Mouse (Mus musculus): ENCODE results near the gene Tbx6. TPM values are rescaled to one million over a fixed set of nuclear protein-coding genes. Genes with fewer than 3 reads are reported as not detected.
A peak's percentile ranks its signal among the peaks of the same experiment; 100 is the strongest.

Gene Tbx6
- polyA plus RNA-seq (2015; fragmentation: Nextera tagmentation; extraction: Ambion mirVana): 0.51 and 0.64 TPM in 2 replicates

DNA sequence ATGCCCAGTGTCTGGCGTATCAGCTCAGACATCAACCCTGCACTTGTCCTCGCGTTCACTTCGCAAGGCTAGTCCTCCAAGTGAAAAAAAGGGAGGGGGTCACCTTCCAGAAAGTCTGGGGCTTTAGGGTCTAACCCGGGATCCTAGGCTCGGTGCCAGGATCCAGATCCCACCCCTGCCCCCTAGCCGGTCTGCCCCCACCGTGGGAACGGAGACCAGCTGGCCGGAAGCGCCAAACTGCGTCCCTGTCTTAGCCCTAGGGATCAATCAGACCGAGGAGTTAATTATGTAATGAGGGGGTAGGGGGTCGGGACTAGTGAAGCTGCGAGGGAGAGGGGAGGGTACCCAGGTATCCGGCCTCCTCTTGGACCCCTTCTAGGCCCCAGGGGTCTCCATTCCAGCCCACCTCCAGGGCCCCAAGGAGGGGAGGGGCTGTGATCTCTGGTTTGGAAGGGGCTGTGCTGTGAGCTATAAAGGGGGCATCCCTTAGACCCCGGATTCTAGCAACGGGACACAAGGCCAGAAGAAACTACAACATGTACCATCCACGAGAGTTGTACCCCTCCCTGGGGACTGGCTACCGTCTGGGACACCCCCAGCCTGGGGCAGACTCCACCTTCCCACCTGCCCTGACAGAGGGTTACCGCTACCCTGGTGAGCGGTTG lies at the start of gene Tbx6:
Tbx6 (plus strand) TSS at position 513 of the 665 bp plus-strand sequence.
- 6% methylated on average over 22 of the region's 22 CpGs for WGBS
- ATAC-seq: peak; percentile 7; the same call in 1 of the 2 replicates
- peaks cover 27% of the 10 kb centered on the region for H3K4me1 ChIP-seq (ENCODE audit: control insufficient read depth, insufficient read depth, low read length)

DNA sequence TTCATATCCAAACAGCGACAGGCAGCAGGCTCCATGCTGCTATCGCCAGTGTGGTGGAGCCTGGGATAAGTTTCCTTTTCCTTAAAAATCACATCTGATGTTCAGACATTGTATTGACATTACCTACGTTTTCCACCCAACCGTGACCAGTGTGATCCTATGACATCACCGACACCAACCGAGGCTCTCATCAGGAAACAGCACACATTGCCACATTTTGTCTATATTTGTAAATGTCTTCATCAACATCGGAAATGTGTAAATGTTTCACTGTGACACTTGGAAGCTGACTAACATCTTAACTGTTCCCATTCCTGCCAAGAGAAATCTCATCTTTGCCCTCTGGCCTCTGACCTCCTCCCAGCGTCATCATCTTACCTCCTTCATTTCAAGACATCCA lies 45.2 kb upstream of the Tbx6 start:
- Histone ChIP-seq H3K27me3 (ENCODE audit: control insufficient read depth, insufficient read depth, low read depth, low read length) (no peaks in the 10 kb centered on the region), H3K4me2 (ENCODE audit: low read length) (no peak overlapping the region), H3K36me3 (ENCODE audit: control insufficient read depth, insufficient read depth, low read length) (no peaks in the 10 kb centered on the region), H3K4me3 (ENCODE audit: low read depth, low read length) (no peak overlapping the region), H3K4me1 (ENCODE audit: control insufficient read depth, insufficient read depth, low read length) (no peaks in the 10 kb centered on the region), H3K9ac (ENCODE audit: low read depth, low read length) (no peak overlapping the region), H3K27ac (ENCODE audit: low read length) (no peak overlapping the region), H3K9me3 (replicated peaks; ENCODE audit: control insufficient read depth, low read length, poor library complexity, severe bottlenecking) (no peaks in the 10 kb centered on the region)
- 82% methylated on average over 8 of the region's 8 CpGs for WGBS
- ATAC-seq: no peak

More for the DNA sequence above, at the start of gene Tbx6:
- Histone ChIP-seq H3K9ac (ENCODE audit: low read depth, low read length) (peak within 1 kb of the TSS; percentile 69), H3K27ac (ENCODE audit: low read length) (peak within 1 kb of the TSS; percentile 73), H3K9me3 (replicated peaks; ENCODE audit: control insufficient read depth, low read length, poor library complexity, severe bottlenecking) (no peaks in the 10 kb centered on the region), H3K4me2 (ENCODE audit: low read length) (peak within 1 kb of the TSS; percentile 73), H3K27me3 (ENCODE audit: control insufficient read depth, insufficient read depth, low read depth, low read length) (no peaks in the 10 kb centered on the region), H3K4me3 (ENCODE audit: low read depth, low read length) (peak within 1 kb of the TSS; percentile 40), H3K36me3 (ENCODE audit: control insufficient read depth, insufficient read depth, low read length) (peaks cover 14% of the 10 kb centered on the region; the same call in 1 of the 2 replicates)

DNA sequence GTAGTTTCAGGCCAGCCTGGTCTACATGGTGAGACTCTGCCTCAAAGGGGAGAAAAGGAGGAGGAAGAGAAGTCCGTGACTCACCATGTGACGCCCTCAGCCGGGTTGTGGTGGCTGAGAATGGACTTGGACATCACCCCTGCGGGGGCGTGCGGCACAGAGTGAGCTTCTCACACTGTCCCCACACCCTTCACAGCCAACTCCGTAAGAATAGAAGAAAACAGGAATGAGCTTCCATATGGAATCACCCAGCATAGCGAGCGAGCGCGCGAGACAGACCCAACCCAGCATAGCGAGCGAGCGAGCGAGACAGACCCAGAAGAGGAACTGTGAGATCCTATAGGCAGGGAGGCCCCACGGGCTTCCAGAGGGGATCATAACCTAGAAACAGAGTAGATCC lies 41.7 kb upstream of the Tbx6 start:
- WGBS: 83% methylated on average over 17 of the region's 17 CpGs

DNA sequence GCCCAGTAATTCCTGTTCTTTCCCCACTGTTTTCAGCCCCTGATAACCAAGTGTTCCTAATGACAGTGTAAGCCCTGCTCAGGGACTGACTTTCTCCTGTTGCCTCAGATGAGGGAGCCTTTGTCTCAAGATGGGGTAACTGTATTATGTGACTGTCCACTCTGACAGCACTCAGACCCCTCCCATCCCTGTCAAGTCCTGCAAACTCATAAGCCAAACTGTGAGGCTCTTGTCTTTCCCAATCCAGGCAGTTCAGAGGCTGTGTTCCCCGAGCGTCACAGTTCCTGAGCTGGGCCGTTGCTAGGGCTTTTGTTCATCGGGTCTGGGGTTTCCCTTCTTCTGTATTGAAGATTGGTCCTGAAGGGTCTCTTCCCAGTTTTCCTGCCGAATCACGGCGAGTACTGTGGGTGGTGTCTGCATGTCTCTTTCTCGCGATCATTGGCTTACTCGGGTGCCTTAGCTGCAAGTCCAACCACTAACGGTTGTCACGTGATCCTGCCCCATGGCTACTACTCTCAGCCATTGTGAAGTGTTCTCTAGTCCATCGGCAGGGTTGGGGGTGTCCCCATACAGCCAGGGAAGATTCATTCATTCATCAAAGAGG lies 41.0 kb upstream of the Tbx6 start:
- Histone ChIP-seq H3K27ac (ENCODE audit: low read length) (no peak overlapping the region), H3K4me1 (ENCODE audit: control insufficient read depth, insufficient read depth, low read length) (no peaks in the 10 kb centered on the region), H3K27me3 (ENCODE audit: control insufficient read depth, insufficient read depth, low read depth, low read length) (no peaks in the 10 kb centered on the region), H3K4me2 (ENCODE audit: low read length) (no peak overlapping the region), H3K4me3 (ENCODE audit: low read depth, low read length) (no peak overlapping the region), H3K9me3 (replicated peaks; ENCODE audit: control insufficient read depth, low read length, poor library complexity, severe bottlenecking) (no peaks in the 10 kb centered on the region), H3K36me3 (ENCODE audit: control insufficient read depth, insufficient read depth, low read length) (no peaks in the 10 kb centered on the region), H3K9ac (ENCODE audit: low read depth, low read length) (no peak overlapping the region)
- WGBS: 66% methylated on average over 13 of the region's 13 CpGs
- ATAC-seq: no peak

More for the DNA sequence above, 41.7 kb upstream of the Tbx6 start:
- H3K27ac ChIP-seq (ENCODE audit: low read length): no peak overlapping the region
- ATAC-seq: no peak
- no peak overlapping the region for H3K9ac ChIP-seq (ENCODE audit: low read depth, low read length)
- H3K4me3 ChIP-seq (ENCODE audit: low read depth, low read length): no peak overlapping the region
- H3K4me2 ChIP-seq (ENCODE audit: low read length): no peak overlapping the region
- no peaks in the 10 kb centered on the region for H3K36me3 ChIP-seq (ENCODE audit: control insufficient read depth, insufficient read depth, low read length)
- H3K4me1 ChIP-seq (ENCODE audit: control insufficient read depth, insufficient read depth, low read length): no peaks in the 10 kb centered on the region
- H3K27me3 ChIP-seq (ENCODE audit: control insufficient read depth, insufficient read depth, low read depth, low read length): no peaks in the 10 kb centered on the region
- H3K9me3 ChIP-seq (replicated peaks; ENCODE audit: control insufficient read depth, low read length, poor library complexity, severe bottlenecking): no peaks in the 10 kb centered on the region

DNA sequence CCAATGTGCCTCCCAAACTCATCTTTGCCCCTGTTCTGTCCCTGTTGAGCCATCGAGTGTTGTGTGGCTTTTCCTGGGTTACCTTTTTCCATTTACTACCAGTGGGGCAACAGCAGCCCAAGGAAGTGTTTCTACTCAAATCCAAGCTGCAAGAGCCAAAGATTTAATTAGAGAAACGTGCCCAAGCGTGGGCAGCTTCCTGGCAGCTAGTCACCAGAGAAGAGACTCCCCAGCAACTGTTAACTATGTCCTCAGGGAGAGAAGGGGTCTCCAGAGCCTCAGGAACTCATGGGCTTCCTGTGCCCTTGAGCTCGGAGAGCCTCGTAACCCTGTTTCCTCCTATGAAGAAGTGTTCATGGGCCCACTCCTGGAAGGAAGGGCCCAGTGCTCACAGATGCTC lies 40.3 kb upstream of the Tbx6 start:
- Histone ChIP-seq H3K9ac (ENCODE audit: low read depth, low read length) (no peak overlapping the region), H3K27ac (ENCODE audit: low read length) (no peak overlapping the region), H3K4me2 (ENCODE audit: low read length) (no peak overlapping the region), H3K4me3 (ENCODE audit: low read depth, low read length) (no peak overlapping the region), H3K36me3 (ENCODE audit: control insufficient read depth, insufficient read depth, low read length) (no peaks in the 10 kb centered on the region), H3K4me1 (ENCODE audit: control insufficient read depth, insufficient read depth, low read length) (no peaks in the 10 kb centered on the region), H3K27me3 (ENCODE audit: control insufficient read depth, insufficient read depth, low read depth, low read length) (no peaks in the 10 kb centered on the region), H3K9me3 (replicated peaks; ENCODE audit: control insufficient read depth, low read length, poor library complexity, severe bottlenecking) (no peaks in the 10 kb centered on the region)
- 86% methylated on average over 5 of the region's 5 CpGs for WGBS
- no peak for ATAC-seq

DNA sequence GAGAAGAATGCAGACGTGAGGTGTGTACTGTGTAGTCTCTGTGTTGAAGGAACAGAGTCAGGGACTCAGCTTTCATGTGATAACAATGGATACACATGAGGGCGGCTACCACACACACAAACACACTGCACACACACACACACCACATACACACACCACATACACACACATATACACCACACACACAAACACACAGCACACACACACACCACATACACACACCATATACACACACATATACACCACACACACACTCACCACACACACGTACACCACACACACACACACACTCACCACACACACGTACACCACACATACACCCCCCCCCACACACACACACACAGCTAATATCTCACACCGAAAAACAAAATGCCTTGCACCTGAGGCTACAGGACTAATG lies 39.8 kb upstream of the Tbx6 start:
- H3K9me3 ChIP-seq (replicated peaks; ENCODE audit: control insufficient read depth, low read length, poor library complexity, severe bottlenecking): no peaks in the 10 kb centered on the region

DNA sequence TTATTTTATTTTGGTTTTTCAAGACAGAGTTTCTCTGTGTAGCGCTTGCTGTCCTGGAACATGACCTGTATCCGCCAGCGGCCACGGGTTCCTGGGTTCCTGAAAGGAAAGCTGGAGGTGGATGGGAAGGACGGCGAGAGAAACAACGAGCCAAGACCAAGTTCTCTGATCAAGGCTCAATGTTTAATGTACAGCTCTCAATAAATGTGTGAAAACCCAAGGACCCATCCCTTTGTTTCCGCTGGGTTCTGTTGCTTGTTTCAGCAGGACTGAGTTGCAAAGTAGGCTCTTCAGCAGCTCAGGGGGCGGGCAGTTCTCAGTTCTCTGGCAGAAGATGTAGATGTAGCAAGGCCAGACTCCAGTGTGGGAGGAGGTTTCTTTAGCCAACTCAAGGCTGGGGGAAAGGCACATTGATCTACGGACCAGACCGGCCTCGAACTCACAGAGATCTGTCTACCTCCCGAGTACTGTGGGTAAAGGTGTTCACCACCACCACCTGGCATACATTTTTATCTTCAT lies 39.3 kb upstream of the Tbx6 start:
- WGBS: 93% methylated on average over 13 of the region's 13 CpGs

More for the DNA sequence above, 39.8 kb upstream of the Tbx6 start:
- H3K9ac ChIP-seq (ENCODE audit: low read depth, low read length): no peak overlapping the region
- H3K4me3 ChIP-seq (ENCODE audit: low read depth, low read length): no peak overlapping the region
- no peaks in the 10 kb centered on the region for H3K27me3 ChIP-seq (ENCODE audit: control insufficient read depth, insufficient read depth, low read depth, low read length)
- no peak for ATAC-seq
- no peak overlapping the region for H3K27ac ChIP-seq (ENCODE audit: low read length)
- no peaks in the 10 kb centered on the region for H3K36me3 ChIP-seq (ENCODE audit: control insufficient read depth, insufficient read depth, low read length)
- H3K4me1 ChIP-seq (ENCODE audit: control insufficient read depth, insufficient read depth, low read length): no peaks in the 10 kb centered on the region
- no peak overlapping the region for H3K4me2 ChIP-seq (ENCODE audit: low read length)
- 81% methylated on average over 5 of the region's 5 CpGs for WGBS

DNA sequence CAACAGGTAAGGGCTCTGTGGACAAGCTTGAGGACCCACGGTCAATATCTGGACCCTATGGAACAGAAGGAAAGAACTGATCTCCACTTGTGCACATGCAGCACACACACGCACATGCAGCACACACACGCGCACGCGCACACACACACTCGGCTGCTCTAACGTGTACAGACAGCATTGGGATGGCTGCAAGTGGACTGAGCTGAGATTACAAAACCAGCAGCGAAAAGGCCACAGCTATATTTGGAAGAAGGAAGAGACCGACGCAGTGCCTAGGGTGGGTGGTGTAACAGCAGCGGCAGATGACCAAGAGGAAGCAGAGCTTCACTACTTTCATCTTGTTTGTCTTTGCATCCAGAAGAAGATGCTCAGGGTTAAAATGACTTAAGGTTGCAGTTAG lies 35.2 kb upstream of the Tbx6 start:
- Histone ChIP-seq H3K9ac (ENCODE audit: low read depth, low read length) (no peak overlapping the region), H3K4me3 (ENCODE audit: low read depth, low read length) (no peak overlapping the region), H3K36me3 (ENCODE audit: control insufficient read depth, insufficient read depth, low read length) (no peaks in the 10 kb centered on the region), H3K27me3 (ENCODE audit: control insufficient read depth, insufficient read depth, low read depth, low read length) (no peaks in the 10 kb centered on the region), H3K9me3 (replicated peaks; ENCODE audit: control insufficient read depth, low read length, poor library complexity, severe bottlenecking) (no peaks in the 10 kb centered on the region), H3K4me2 (ENCODE audit: low read length) (no peak overlapping the region), H3K4me1 (ENCODE audit: control insufficient read depth, insufficient read depth, low read length) (no peaks in the 10 kb centered on the region), H3K27ac (ENCODE audit: low read length) (no peak overlapping the region)
- no peak for ATAC-seq
- 88% methylated on average over 12 of the region's 12 CpGs for WGBS

More for the DNA sequence above, 39.3 kb upstream of the Tbx6 start:
- no peak for ATAC-seq
- H3K9me3 ChIP-seq (replicated peaks; ENCODE audit: control insufficient read depth, low read length, poor library complexity, severe bottlenecking): no peaks in the 10 kb centered on the region
- H3K27ac ChIP-seq (ENCODE audit: low read length): no peak overlapping the region
- no peaks in the 10 kb centered on the region for H3K36me3 ChIP-seq (ENCODE audit: control insufficient read depth, insufficient read depth, low read length)
- no peak overlapping the region for H3K4me2 ChIP-seq (ENCODE audit: low read length)
- H3K4me1 ChIP-seq (ENCODE audit: control insufficient read depth, insufficient read depth, low read length): no peaks in the 10 kb centered on the region
- no peak overlapping the region for H3K4me3 ChIP-seq (ENCODE audit: low read depth, low read length)
- no peak overlapping the region for H3K9ac ChIP-seq (ENCODE audit: low read depth, low read length)
- no peaks in the 10 kb centered on the region for H3K27me3 ChIP-seq (ENCODE audit: control insufficient read depth, insufficient read depth, low read depth, low read length)

DNA sequence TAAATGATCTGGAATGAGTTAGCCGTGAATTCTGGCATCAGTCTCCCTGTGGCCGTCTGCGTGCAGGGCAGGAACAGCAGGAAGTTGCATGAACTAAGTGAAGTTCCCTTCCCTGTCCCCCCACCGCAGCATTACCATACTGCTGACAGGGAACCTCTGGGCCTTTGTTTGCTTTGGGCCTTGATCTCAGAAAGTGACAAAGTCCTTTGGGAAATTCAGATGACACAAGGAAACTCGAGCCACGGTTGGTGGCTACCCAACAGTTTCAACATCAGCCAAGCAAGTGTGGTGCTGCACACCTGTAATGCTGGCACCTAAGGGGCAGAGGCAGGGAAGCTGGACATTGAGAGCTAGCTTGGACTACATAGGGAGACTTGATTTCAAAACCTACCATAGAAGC lies 34.5 kb upstream of the Tbx6 start:
- H3K4me2 ChIP-seq (ENCODE audit: low read length): no peak overlapping the region
- no peaks in the 10 kb centered on the region for H3K4me1 ChIP-seq (ENCODE audit: control insufficient read depth, insufficient read depth, low read length)
- H3K36me3 ChIP-seq (ENCODE audit: control insufficient read depth, insufficient read depth, low read length): no peaks in the 10 kb centered on the region
- H3K9me3 ChIP-seq (replicated peaks; ENCODE audit: control insufficient read depth, low read length, poor library complexity, severe bottlenecking): no peaks in the 10 kb centered on the region
- 48% methylated on average over 6 of the region's 6 CpGs for WGBS
- H3K27me3 ChIP-seq (ENCODE audit: control insufficient read depth, insufficient read depth, low read depth, low read length): no peaks in the 10 kb centered on the region
- H3K4me3 ChIP-seq (ENCODE audit: low read depth, low read length): no peak overlapping the region
- H3K9ac ChIP-seq (ENCODE audit: low read depth, low read length): no peak overlapping the region
- H3K27ac ChIP-seq (ENCODE audit: low read length): no peak overlapping the region
- ATAC-seq: no peak
